Mouse (Mus musculus) left cerebral cortex, postnatal 36 days (tissue): ENCODE measurements around the gene Sstr3. TPM values are rescaled to one million over a fixed set of nuclear protein-coding genes. Genes with fewer than 3 reads are reported as not detected.

Experiments
- DNase-seq, 2 experiments: peaks; one replicate each; pipeline ENCODE4 v3.0.0; 2021 to 2022; ENCODE audit warnings: low spot score in 2 of 2, mixed read lengths in 1 of 2
- intact Hi-C: fragments of 180-260 bp; cut with DNase I; formaldehyde crosslinking; loops from one replicate; pipeline ENCODE4 v1.15.1; 2025
- total RNA-seq, 2 experiments: library from RNA; stranded (reverse); gene quantifications; 2 replicates each; pipeline ENCODE4 v1.2.3; 2021

Gene Sstr3
- total RNA-seq, 2 experiments from 2014 or later, result 21.3 to 22.4 TPM

- intact Hi-C loops, result loop anchor here (5.0 kb wide), 2 partner anchors 66 to 69 kb away; no protein-coding TSS in a partner anchor
- no peak for DNase-seq
These were observed 31.5 kb downstream of the Sstr3 start for GRCm38 (mm10) chr15:78513019-78513418.

GRCm38 (mm10) chr15:78511951-78512350, 32.5 kb downstream of the Sstr3 start:
- intact Hi-C loops, result loop anchor here (5.0 kb wide), 2 partner anchors 65 to 70 kb away; no protein-coding TSS in a partner anchor
- no peak for DNase-seq

DNA sequence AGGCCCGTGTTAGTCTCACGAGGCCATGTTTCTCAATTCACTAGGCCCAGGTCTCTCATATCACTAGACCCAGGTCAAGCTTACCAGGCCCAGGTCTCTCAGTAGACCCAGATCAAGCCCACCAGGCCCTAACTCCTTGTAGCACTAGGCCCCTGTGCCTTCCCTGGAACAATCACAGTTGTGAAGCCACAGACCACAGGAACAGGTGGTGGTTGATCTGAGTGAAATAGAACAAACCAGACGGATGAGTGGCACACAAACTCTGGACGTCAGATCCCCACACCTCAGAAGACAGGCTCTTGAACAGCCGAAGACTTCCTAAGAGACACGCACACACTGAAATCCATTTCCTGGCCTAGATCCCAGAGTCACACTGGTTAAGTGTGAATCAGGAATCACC, 33.7 kb downstream of the Sstr3 start:
- no peak for DNase-seq
- intact Hi-C loops, result loop anchor here (5.0 kb wide), 2 partner anchors 63 to 72 kb away; no protein-coding TSS in a partner anchor

DNA sequence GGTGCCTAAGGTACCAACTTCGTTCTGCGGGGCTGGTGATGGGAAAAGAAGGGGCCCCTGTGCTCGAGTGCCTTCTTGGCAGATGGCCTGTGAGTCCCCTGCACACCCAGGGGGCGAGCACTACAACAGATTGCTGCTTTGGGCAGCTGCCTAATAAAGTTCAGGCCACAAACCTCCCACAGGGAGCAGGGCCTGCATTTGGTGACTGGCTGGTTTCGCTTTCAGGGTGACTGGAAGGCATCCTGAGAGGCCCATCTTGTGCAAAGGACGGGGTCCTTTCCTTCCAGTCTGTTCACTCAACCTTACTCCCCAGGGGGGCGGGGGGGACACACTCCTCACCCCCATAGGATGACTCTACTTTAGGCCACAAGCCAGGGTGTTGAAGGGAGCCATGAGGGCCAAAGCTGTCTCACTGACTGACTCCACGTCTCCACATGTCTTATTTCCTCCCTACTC, 34.3 kb downstream of the Sstr3 start:
- intact Hi-C loops, result loop anchor here (5.0 kb wide), 2 partner anchors 63 to 72 kb away; no protein-coding TSS in a partner anchor
- DNase-seq, result no peak

- DNase-seq, result no peak
- intact Hi-C loops, result no loop called here
These were observed 35.1 kb downstream of the Sstr3 start for GRCm38 (mm10) chr15:78509297-78509899.

GRCm38 (mm10) chr15:78508443-78508842, 36.0 kb downstream of the Sstr3 start:
- DNase-seq, result no peak
- intact Hi-C loops, result no loop called here

- DNase-seq, result no peak
- intact Hi-C loops, result no loop called here
These were observed 38.9 kb downstream of the Sstr3 start for GRCm38 (mm10) chr15:78505541-78505940.

DNA sequence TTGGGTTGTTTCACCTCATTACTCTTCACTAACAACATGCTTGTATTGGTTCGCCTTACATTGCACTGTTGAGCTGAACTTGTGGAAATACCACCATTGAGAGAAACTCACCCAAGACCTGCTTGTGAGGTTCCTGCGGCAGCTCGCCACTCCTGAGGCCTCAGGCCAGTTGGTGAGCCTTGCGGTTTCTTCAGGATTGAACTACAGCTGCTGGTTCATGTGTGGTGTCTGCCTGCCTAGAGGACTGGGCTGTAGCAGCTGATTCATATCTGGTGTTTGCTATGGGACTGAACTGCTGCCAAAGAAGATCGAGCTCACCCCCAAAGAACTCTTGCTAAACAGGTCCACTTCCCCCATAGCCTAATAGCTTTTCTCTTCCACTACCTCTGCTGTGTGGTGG, 39.7 kb downstream of the Sstr3 start:
- intact Hi-C loops, result no loop called here

DNA sequence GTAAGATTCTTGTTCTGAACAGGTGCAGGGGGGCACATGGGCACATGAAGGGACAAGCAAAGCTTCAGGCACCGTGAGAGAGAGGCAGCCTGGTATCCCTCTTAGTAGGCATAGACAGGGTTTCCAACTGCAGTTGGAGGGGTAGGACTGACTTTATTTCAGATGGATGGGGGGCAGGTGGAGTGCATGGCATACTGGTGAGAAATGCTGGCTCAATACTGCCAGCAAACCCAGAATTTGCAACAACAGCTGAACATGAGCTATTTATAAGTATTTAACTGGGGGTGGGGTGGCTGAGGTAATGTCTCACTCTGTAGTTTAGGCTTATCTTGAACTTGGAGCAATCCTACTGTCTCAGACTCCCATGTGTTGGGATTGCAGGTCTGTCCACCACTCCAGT, 40.5 kb downstream of the Sstr3 start:
- DNase-seq, result no peak
- intact Hi-C loops, result no loop called here

More for the DNA sequence above, 39.7 kb downstream of the Sstr3 start:
- no peak for DNase-seq

GRCm38 (mm10) chr15:78502437-78503132, 41.9 kb downstream of the Sstr3 start:
- intact Hi-C loops, result no loop called here
- DNase-seq, result no peak

- intact Hi-C loops, result no loop called here
- no peak for DNase-seq
These were observed 49.5 kb downstream of the Sstr3 start, which contains the start of gene Il2rb for GRCm38 (mm10) chr15:78494968-78495406. Il2rb (minus strand) TSS chr15:78495271.

DNA sequence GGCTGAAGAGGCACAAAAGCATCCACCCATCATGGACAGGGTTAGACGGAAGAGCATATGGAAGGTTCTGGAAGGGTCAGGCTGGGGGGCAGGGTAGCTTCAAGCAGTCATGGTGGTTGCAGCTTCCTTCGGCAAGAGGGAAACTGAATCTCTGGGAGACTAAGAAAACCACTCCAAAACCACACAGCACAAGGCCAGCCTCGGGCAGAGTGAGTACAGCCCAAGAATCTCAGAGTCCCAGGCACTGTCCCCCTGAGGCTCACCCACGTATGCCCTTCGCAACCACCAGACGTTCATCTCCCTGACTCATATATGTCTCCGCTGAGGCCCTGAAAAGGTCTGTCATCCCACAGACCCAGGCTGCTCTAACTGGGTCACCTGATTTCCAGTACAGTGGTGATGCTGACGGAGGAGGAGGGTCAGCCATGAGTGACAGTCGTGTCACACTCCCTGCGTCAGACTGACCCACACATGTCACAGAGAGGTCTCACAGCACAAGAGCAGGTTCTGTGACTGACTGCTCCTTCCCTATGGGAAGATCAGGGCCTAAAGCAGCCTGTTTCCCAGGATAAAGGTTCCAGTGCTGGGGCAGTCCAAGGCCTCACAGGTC, 51.0 kb downstream of the Sstr3 start:
- intact Hi-C loops, result no loop called here

GRCm38 (mm10) chr15:78491301-78491700, 53.2 kb downstream of the Sstr3 start:
- no peak for DNase-seq
- intact Hi-C loops, result no loop called here

More for the DNA sequence above, 51.0 kb downstream of the Sstr3 start:
- DNase-seq, result no peak

DNA sequence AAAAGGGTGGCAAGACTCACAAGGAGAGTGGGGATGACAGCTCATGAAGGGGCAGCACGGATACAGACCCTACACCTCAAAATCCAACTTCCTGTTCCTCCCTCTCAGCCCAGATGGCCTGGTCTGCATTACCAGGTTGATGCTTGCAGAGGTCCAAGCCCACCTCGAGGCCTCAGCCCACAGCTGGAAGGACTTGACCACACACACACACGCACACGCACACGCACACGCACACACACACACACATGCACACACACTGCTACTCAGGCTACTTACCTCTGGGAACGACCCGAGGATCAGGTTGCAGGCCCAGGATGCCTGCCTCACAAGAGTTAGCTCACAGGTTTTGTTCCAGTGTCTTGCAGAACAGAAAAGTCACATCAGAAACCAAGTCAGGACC, 54.6 kb downstream of the Sstr3 start:
- intact Hi-C loops, result no loop called here
- no peak for DNase-seq

- intact Hi-C loops, result no loop called here
- DNase-seq, result no peak
These were observed 55.2 kb downstream of the Sstr3 start for GRCm38 (mm10) chr15:78489248-78489647.

- DNase-seq, result no peak
These were observed 57.4 kb downstream of the Sstr3 start for GRCm38 (mm10) chr15:78487066-78487465.

More at GRCm38 (mm10) chr15:78487066-78487465, 57.4 kb downstream of the Sstr3 start:
- intact Hi-C loops, result no loop called here

Other genes starting within 250 kb of the Sstr3 start
- gene Csf2rb2, start 239.0 kb downstream of the Sstr3 start, total RNA-seq, result under 1 TPM; 0.39 to 0.59 TPM
- gene Csf2rb, start 218.9 kb downstream of the Sstr3 start, total RNA-seq, result 1 to 10 TPM; 1.2 TPM
- gene Tex33, start 148.8 kb downstream of the Sstr3 start, total RNA-seq, result not detected
- gene Tst, start 138.8 kb downstream of the Sstr3 start, total RNA-seq, result 10 to 100 TPM; 28.1 to 36.3 TPM
- gene Mpst, start 138.3 kb downstream of the Sstr3 start, total RNA-seq, result 10 to 100 TPM; 32.9 to 37.0 TPM
- 100 to 1,000 TPM; 349 TPM for gene Kctd17, start 116.1 kb downstream of the Sstr3 start, total RNA-seq
- 1 to 10 TPM in 1 of 2 experiments, under 1 TPM in 1; 0.10 to 1.0 TPM for gene Tmprss6, start 76.1 kb downstream of the Sstr3 start, total RNA-seq
- under 1 TPM; 0.16 to 0.20 TPM for gene Il2rb, start 49.4 kb downstream of the Sstr3 start, total RNA-seq
- 1 to 10 TPM; 2.0 to 2.5 TPM for gene C1qtnf6, start 13.3 kb downstream of the Sstr3 start, total RNA-seq
- gene Rac2, start 28.1 kb upstream of the Sstr3 start, total RNA-seq, result 1 to 10 TPM; 2.7 to 4.3 TPM
- gene Cyth4, start 52.4 kb upstream of the Sstr3 start, total RNA-seq, result 10 to 100 TPM in 1 of 2 experiments, 1 to 10 TPM in 1; 8.7 to 11.9 TPM
- 100 to 1,000 TPM; 130 to 159 TPM for gene Elfn2, start 174.1 kb upstream of the Sstr3 start, total RNA-seq
- gene Mfng, start 228.8 kb upstream of the Sstr3 start, total RNA-seq, result 1 to 10 TPM; 4.9 to 6.0 TPM